Mouse (Mus musculus) ES-Bruce4 (cell line): ENCODE measurements around the gene Gm10663.

ENCODE experiments used
- CTCF ChIP-seq: IDR thresholded peaks from one replicate; pipeline ENCODE4 v1.8.1; 2011; ENCODE audit warnings: low read depth, low read length
- EP300 ChIP-seq: IDR thresholded peaks from 2 replicates; pipeline ENCODE4 v1.6.1; 2011; ENCODE audit warnings: low read depth, low read length; ENCODE audit not compliant: insufficient read depth

DNA sequence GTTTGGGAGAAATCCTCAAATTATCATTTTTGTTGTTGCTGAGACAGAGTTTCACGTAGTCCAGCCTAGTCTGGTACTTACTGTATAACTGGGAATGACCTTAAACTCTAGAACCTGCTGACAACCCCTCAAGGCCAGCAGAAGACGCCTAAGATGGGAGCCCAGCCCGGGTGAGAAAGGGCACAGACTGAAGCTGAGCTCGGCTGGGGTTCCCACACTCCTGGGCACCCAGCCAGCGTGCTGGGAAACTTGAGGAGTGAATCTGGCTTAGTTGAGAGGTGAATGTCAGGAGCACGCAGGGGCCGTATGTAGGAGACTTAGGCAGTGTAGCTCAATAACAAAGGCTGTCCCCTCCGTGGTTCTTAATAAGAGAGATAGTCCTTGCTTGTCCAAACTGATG lies 12.9 kb downstream of the Gm10663 start:
- TF ChIP-seq EP300 (no peak), CTCF (no peak)
